Mouse (Mus musculus) C2C12 (cell line): Measurements from ENCODE around the gene Slc23a2. TPM values are rescaled to one million over a fixed set of nuclear protein-coding genes. Genes with fewer than 3 reads are reported as not detected.

Experiments used
- H3K27me3 ChIP-seq: one replicate; pipeline ENCODE4 v1.6.1; 2011; ENCODE audit not compliant: control insufficient read depth, insufficient read depth, insufficient read length
- H3K36me3 ChIP-seq: one replicate; pipeline ENCODE4 v1.6.1; 2011; ENCODE audit not compliant: control insufficient read depth, insufficient read depth
- H3K4me3 ChIP-seq: one replicate; pipeline ENCODE4 v1.5.1; 2011; ENCODE audit warnings: mild to moderate bottlenecking, control low read depth; ENCODE audit not compliant: poor library complexity, insufficient read depth, severe bottlenecking
- H3K79me2 ChIP-seq: one replicate; pipeline ENCODE4 v1.6.1; 2011; ENCODE audit not compliant: control insufficient read depth, insufficient read depth
- H3K79me3 ChIP-seq: one replicate; pipeline ENCODE4 v1.6.1; 2011; ENCODE audit warnings: low read depth, control low read depth
- H3ac ChIP-seq: one replicate; pipeline ENCODE3; 2011; ENCODE audit warnings: low read depth; ENCODE audit not compliant: control insufficient read depth, insufficient read length
- CEBPB ChIP-seq: IDR thresholded peaks from one replicate; pipeline ENCODE4 v1.6.1; 2011; ENCODE audit warnings: low read depth, mild to moderate bottlenecking, control low read depth, moderate library complexity
- CTCF ChIP-seq: IDR thresholded peaks from one replicate; pipeline ENCODE4 v1.5.1; 2011; ENCODE audit not compliant: control insufficient read depth, insufficient read depth, insufficient read length
- FOSL1 ChIP-seq: IDR thresholded peaks from one replicate; pipeline ENCODE4 v1.8.0; 2011; ENCODE audit warnings: mild to moderate bottlenecking, low read length; ENCODE audit not compliant: poor library complexity, insufficient read depth, severe bottlenecking
- MAX ChIP-seq: IDR thresholded peaks from one replicate; pipeline ENCODE4 v1.6.1; 2011; ENCODE audit warnings: mild to moderate bottlenecking, control low read depth
- MYOD1 ChIP-seq: IDR thresholded peaks from one replicate; pipeline ENCODE4 v1.6.1; 2011; ENCODE audit warnings: low read depth; ENCODE audit not compliant: control insufficient read depth, insufficient read length
- MYOG ChIP-seq: IDR thresholded peaks from one replicate; pipeline ENCODE4 v1.6.1; 2011; ENCODE audit not compliant: control insufficient read depth, insufficient read length; ENCODE audit errors: extremely low read depth
- USF1 ChIP-seq: IDR thresholded peaks from one replicate; pipeline ENCODE4 v1.6.1; 2011; ENCODE audit warnings: low read depth, mild to moderate bottlenecking, control low read depth, moderate library complexity
- polyA plus RNA-seq: library from polyadenylated mRNA; unstranded; fragments of >200 nt; fragmentation: generic; extraction: Trizol; gene quantifications from one replicate; pipeline ENCODE4 v1.2.1, GENCODE M21; 2012; ENCODE audit warnings: missing spikeins

Gene Slc23a2
- polyA plus RNA-seq, 1 experiment, result 12.0 TPM

DNA sequence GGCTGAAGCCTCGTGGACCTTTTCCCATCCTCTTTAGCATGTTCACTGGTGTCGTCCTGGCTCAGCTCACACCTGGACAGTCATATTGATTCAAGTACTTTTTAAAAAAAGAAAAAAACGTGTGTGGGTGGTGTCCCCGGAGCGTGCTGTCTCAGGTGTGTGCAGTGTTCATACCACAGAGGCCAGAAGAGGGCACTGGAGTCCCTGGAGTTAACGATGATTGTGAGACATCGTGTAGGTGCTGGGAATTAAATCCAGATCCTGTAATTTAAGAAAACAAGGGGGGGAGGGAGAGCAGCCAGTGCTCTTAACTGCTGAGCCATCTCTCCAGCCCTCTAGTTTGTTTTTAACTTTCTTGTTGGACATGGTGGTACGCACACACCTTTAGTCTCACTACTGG, 2.3 kb downstream of the Slc23a2 start:
- no peak overlapping the region for H3ac ChIP-seq
- H3K27me3 ChIP-seq, result no peaks in the 10 kb centered on the region
- H3K79me3 ChIP-seq, result peaks cover 68% of the 10 kb centered on the region
- peaks cover 72% of the 10 kb centered on the region for H3K79me2 ChIP-seq
- TF ChIP-seq CTCF, result no peak
- no peak for TF ChIP-seq MYOD1
- TF ChIP-seq FOSL1, result no peak
- TF ChIP-seq MAX, result no peak
- no peak for TF ChIP-seq MYOG
- no peak for TF ChIP-seq CEBPB
- TF ChIP-seq USF1, result no peak
- peaks cover 32% of the 10 kb centered on the region for H3K36me3 ChIP-seq
- H3K4me3 ChIP-seq, result no peak overlapping the region

DNA sequence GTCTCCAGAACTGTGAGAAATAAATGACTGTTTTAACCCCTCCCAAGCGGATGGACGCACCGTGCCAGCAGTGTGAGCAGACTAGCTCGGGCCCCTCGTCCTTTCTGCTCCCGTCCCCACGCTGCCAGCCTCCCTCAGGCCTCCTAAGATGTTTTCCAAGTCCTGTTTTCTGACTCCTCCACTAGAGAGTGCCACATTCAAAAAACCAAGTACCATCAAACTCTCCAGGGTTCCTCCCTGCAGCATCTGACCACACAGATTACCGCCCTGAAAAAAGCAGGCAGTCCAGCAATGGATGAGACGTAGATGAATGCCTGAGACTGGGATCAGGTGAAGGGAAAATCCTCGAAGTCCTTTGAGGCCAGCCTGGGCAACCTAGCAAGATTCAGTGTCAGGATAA, 4.4 kb downstream of the Slc23a2 start:
- TF ChIP-seq FOSL1 (no peak), USF1 (no peak), MYOD1 (no peak), MAX (no peak), CEBPB (no peak), CTCF (no peak)
- Histone ChIP-seq H3K4me3 (no peak overlapping the region), H3K36me3 (peaks cover 32% of the 10 kb centered on the region), H3ac (no peak overlapping the region), H3K27me3 (no peaks in the 10 kb centered on the region), H3K79me2 (peaks cover 93% of the 10 kb centered on the region), H3K79me3 (peaks cover 88% of the 10 kb centered on the region)

DNA sequence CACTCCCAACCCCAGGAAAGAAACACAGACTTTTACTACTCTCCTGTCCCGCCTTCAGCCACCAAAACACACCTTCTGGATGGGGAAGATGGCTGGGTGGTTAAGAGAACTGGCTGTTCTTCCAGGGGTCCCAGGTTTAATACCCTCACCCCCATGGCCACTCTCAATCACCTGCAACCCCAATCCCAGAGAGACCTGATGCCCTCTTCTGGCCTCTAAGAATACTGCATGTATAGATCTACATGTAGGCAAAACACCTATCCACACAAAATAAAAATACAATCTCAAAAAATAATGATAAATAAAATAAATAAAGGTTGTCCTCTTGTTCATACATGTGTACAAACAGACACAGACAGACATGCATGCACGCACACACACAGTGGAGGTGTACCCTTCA, 5.8 kb downstream of the Slc23a2 start:
- Histone ChIP-seq H3K36me3 (peaks cover 32% of the 10 kb centered on the region), H3K79me3 (peaks cover 96% of the 10 kb centered on the region), H3ac (no peak overlapping the region), H3K79me2 (peaks cover 100% of the 10 kb centered on the region), H3K27me3 (no peaks in the 10 kb centered on the region), H3K4me3 (no peak overlapping the region)
- no peak for TF ChIP-seq MYOD1
- no peak for TF ChIP-seq FOSL1
- TF ChIP-seq USF1, result no peak
- TF ChIP-seq MAX, result no peak
- TF ChIP-seq CTCF, result no peak
- TF ChIP-seq MYOG, result no peak
- no peak for TF ChIP-seq CEBPB

DNA sequence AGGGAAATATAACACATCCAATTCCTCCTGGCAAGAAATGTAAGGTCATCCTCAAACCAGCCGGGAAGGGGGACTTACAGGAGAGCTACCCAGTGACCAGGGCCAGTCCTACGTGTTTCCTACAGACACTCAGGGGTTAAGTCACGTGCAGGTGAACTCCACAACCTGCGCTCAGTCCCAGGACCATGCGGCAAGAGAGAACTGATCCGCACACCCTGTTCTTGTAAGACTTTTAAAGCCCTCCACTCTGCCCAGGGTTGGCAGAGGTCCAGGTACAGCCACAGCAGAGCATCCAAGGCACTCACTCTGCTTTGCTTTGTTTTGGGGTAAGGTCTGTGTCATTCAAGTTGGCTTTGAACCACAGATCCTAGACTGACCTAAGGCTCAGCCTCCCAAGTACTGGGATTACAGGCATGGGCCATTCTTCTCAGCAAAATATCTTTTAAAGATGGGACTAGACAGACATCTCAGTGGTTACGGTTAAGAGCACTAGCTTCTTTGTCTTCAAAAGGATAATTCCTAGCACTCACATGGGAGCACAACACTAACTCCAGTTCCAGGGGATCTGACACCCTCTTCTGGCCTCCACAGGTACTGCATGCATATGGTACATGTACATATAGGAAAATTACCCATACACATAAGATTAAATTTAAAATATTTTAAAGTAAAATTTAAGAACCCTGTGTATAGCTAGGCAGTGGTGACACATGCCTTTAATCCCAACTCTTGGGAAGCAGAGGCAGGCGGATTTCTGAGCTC, 8.9 kb downstream of the Slc23a2 start:
- H3K79me3 ChIP-seq, result peaks cover 91% of the 10 kb centered on the region
- no peak overlapping the region for H3K4me3 ChIP-seq
- peaks cover 14% of the 10 kb centered on the region for H3K36me3 ChIP-seq
- no peaks in the 10 kb centered on the region for H3K27me3 ChIP-seq
- no peak overlapping the region for H3ac ChIP-seq
- no peak for TF ChIP-seq CEBPB
- no peak for TF ChIP-seq CTCF
- no peak for TF ChIP-seq USF1
- no peak for TF ChIP-seq MYOD1
- no peak for TF ChIP-seq FOSL1
- TF ChIP-seq MYOG, result no peak
- no peak for TF ChIP-seq MAX
- peaks cover 100% of the 10 kb centered on the region for H3K79me2 ChIP-seq

DNA sequence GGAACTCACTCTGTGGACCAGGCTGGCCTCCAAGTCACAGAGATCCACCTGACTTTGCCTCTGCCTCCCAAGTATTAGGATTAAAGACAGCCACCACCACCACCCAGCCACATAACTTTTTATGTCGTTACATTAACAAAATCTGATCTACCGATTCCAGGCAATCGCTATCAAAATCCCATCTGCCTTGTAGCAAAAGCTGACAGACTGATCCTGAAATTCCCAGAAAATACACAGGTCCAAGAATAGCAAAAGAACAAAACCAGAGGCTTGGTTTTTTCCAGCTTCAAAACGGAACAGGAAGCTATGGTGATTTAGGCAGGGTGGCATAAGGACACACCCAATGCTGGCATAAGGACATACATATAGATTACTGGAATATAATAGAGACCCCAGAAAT, 10.2 kb downstream of the Slc23a2 start:
- H3K4me3 ChIP-seq, result no peak overlapping the region
- TF ChIP-seq FOSL1 (no peak), MYOD1 (no peak), CEBPB (no peak), MAX (no peak), MYOG (no peak), CTCF (no peak)
- H3K36me3 ChIP-seq, result peaks cover 8% of the 10 kb centered on the region
- H3K27me3 ChIP-seq, result no peaks in the 10 kb centered on the region
- peaks cover 100% of the 10 kb centered on the region for H3K79me2 ChIP-seq
- no peak overlapping the region for H3ac ChIP-seq
- H3K79me3 ChIP-seq, result peaks cover 90% of the 10 kb centered on the region

DNA sequence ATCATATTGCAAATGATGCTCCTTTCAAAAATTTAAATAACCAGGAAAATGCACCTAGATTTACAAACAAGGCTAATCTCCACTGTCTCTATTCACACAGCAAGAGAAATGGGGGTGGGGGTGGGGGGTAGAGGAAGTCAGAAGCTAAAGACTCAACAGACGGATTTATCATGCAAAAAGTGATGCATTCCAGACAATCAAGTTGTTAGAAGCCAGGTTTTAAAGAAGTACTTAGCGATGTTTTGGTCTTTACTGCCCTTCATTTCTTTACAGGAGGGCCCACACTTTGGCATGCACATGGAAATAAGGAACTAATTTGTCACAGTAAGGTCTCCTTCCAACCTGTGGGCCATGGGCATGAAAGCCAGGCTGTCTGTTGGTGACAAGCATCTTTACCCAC, 11.5 kb downstream of the Slc23a2 start:
- Histone ChIP-seq H3K79me3 (peaks cover 90% of the 10 kb centered on the region), H3ac (no peak overlapping the region), H3K4me3 (no peak overlapping the region), H3K27me3 (no peaks in the 10 kb centered on the region), H3K36me3 (peaks cover 2% of the 10 kb centered on the region), H3K79me2 (peaks cover 100% of the 10 kb centered on the region)
- TF ChIP-seq MYOG (no peak), FOSL1 (no peak), CEBPB (no peak), MYOD1 (no peak)
